Mouse (Mus musculus) ovary, adult 10 weeks (tissue): ENCODE measurements around the gene 5830473C10Rik. TPM values are rescaled to one million over a fixed set of nuclear protein-coding genes. Genes with fewer than 3 reads are reported as not detected.

Source experiments
- polyA plus RNA-seq: library from polyadenylated mRNA; stranded (reverse); fragments of 350-450 nt; fragmentation: Illumina TruSeq; extraction: RNeasy Lipid Tissue Mini Kit (QIAGEN cat#74804); gene quantifications from one replicate; pipeline ENCODE4 v1.2.3, GENCODE M21; 2014

The 5830473C10Rik gene
- polyA plus RNA-seq: not detected

GRCm38 (mm10) chr5:90560743-90561142 is at the start of gene 5830473C10Rik:
5830473C10Rik (plus strand) TSS chr5:90561107.

GRCm38 (mm10) chr5:90518356-90519100 is 42.4 kb upstream of the 5830473C10Rik start, which contains the start of gene Afm:
Afm (plus strand) TSS chr5:90518932.

GRCm38 (mm10) chr5:90640286-90641217 is 79.6 kb downstream of the 5830473C10Rik start, which contains the start of gene Rassf6:
Rassf6 (minus strand) TSS chr5:90640657.

Other genes starting within 250 kb of the 5830473C10Rik start
- gene Ankrd17, start 194.5 kb upstream of the 5830473C10Rik start, polyA plus RNA-seq: 268 TPM
- 5.2 TPM for gene Gm9958, start 193.9 kb upstream of the 5830473C10Rik start, polyA plus RNA-seq
- gene Alb, start 100.2 kb upstream of the 5830473C10Rik start, polyA plus RNA-seq: 0.80 TPM
- not detected for gene Afp, start 70.4 kb upstream of the 5830473C10Rik start, polyA plus RNA-seq
- gene Afm, start 42.2 kb upstream of the 5830473C10Rik start, polyA plus RNA-seq: not detected
- gene Rassf6, start 79.5 kb downstream of the 5830473C10Rik start, polyA plus RNA-seq: 9.4 TPM
- 0.97 TPM for gene Cxcl5, start 198.3 kb downstream of the 5830473C10Rik start, polyA plus RNA-seq
- 0.91 TPM for gene Ppbp, start 207.4 kb downstream of the 5830473C10Rik start, polyA plus RNA-seq
- 9.1 TPM for gene Pf4, start 211.3 kb downstream of the 5830473C10Rik start, polyA plus RNA-seq
- 0.48 TPM for gene Cxcl3, start 225.0 kb downstream of the 5830473C10Rik start, polyA plus RNA-seq
- gene Cxcl15, start 233.4 kb downstream of the 5830473C10Rik start, polyA plus RNA-seq: 0.34 TPM